Mouse (Mus musculus): ENCODE results near the gene Tmc3. TPM values are rescaled to one million over a fixed set of nuclear protein-coding genes. Genes with fewer than 3 reads are reported as not detected.

Gene Tmc3
- 0.91 and 3.2 TPM in 2 replicates for polyA plus RNA-seq (2015; fragmentation: Nextera tagmentation; extraction: Ambion mirVana)

GRCm38 (mm10) chr7:83584639-83585471 is at the start of gene Tmc3:
Tmc3 (plus strand) TSS chr7:83584927.

GRCm38 (mm10) chr7:83631828-83632681 is 47.3 kb downstream of the Tmc3 start, which contains the start of gene Stard5:
Stard5 (plus strand) TSS chr7:83631959.

Other genes starting within 250 kb of the Tmc3 start
- 15.7 and 17.9 TPM in 2 replicates for gene Stard5, start 47.0 kb downstream of the Tmc3 start, polyA plus RNA-seq (2015; fragmentation: Nextera tagmentation; extraction: Ambion mirVana)
- 4.0 and 4.9 TPM in 2 replicates for gene Il16, start 160.8 kb downstream of the Tmc3 start, polyA plus RNA-seq (2015; fragmentation: Nextera tagmentation; extraction: Ambion mirVana)
- 0.13 and 0.58 TPM in 2 replicates for gene Cfap161, start 210.0 kb downstream of the Tmc3 start, polyA plus RNA-seq (2015; fragmentation: Nextera tagmentation; extraction: Ambion mirVana)

Data from adrenal gland, postnatal 0 days (tissue).